Mouse (Mus musculus) Patski (cell line): Measurements from ENCODE around the gene Pla2g1b. TPM values are rescaled to one million over a fixed set of nuclear protein-coding genes. Genes with fewer than 3 reads are reported as not detected.

Experiments
- ATAC-seq: fragments of 100-300 bp; one replicate; pipeline ENCODE4 v1.8.0; 2021
- CTCF ChIA-PET: fragments of 350-600 bp; sonication (Branson Sonifier 250); formaldehyde crosslinking; loops from one replicate; lab custom pipeline; 2022; ENCODE audit warnings: inconsistent platforms; lab: Charles Lee
- POLR2A ChIA-PET: fragments of 350-600 bp; sonication (Branson Sonifier 250); formaldehyde crosslinking; loops from one replicate; lab custom pipeline; 2022; ENCODE audit warnings: antibody characterized with exemption, inconsistent platforms; lab: Charles Lee
- DNase-seq: peaks from one replicate; pipeline ENCODE4 v3.0.0-alpha.2; 2011; ENCODE audit warnings: low read depth, low spot score
- H3K27me3 ChIP-seq: fragments of 371-371 bp; one replicate; pipeline ENCODE4 v1.5.1; 2021
- CTCF ChIP-seq: fragments of 100-300 bp; IDR thresholded peaks from one replicate; pipeline ENCODE4 v1.5.1; 2021
- in situ Hi-C: fragments of 300-500 bp; cut with MboI; formaldehyde crosslinking; loops from 3 replicates; pipeline ENCODE4 v1.11.1; 2018; ENCODE audit warnings: low pct_unique_long_range_greater_than_20kb, mixed read lengths
- polyA plus RNA-seq: library from polyadenylated mRNA; unstranded; gene quantifications from one replicate; pipeline ENCODE4 v1.2.3, GENCODE M21; 2021

Pla2g1b gene
- polyA plus RNA-seq, result not detected

- in situ Hi-C loops, result no loop called here
- ATAC-seq, result no peak
- POLR2A ChIA-PET, result interaction anchor here (0.6 kb wide), 1 partner anchor 13 kb away, joined by 3 read pairs; no protein-coding TSS in a partner anchor
- peak; percentile 62 for TF ChIP-seq CTCF
- DNase-seq, result no peak
- CTCF ChIA-PET, result no interaction called here
- H3K27me3 ChIP-seq, result no peaks in the 10 kb centered on the region
Observed at GRCm38 (mm10) chr5:115465642-115466420, at the start of gene Pla2g1b. TSS of gene Pla2g1b (plus strand) at chr5:115466262.

DNA sequence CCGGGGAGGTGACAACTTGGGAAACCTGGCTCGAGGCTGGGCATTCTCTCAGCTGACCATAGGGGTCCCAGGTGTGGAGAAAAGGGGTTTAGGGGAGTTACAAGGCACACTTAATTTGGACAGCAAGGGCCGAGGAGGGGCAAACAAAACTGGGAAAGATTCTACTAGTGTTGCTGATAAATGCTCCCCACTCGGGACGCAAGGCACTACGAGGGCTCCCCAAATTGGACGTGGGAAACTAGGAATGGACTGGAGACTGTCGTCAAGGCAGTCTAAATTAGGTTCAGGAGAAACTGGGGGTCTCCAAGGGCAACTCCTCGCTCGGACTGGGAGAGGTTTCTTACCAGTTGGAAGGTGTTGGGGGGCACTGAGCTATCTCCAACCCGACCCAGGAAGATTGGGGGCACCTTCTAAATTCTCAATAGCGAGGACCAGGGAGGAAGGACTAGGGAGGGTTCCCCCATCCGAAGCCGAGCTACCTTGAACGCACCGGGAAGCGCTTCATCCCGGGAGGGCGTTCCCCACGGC is 37.2 kb upstream of the Pla2g1b start:
- in situ Hi-C loops, result no loop called here
- peaks cover 4% of the 10 kb centered on the region for H3K27me3 ChIP-seq
- DNase-seq (no peak), ATAC-seq (peak; percentile 5)
- TF ChIP-seq CTCF, result no peak
- ChIA-PET POLR2A (no interaction called here), CTCF (no interaction called here)

- ATAC-seq (peak; percentile 49), DNase-seq (no peak)
- no peak for TF ChIP-seq CTCF
- in situ Hi-C loops, result no loop called here
- peaks cover 4% of the 10 kb centered on the region for H3K27me3 ChIP-seq
- ChIA-PET POLR2A (no interaction called here), CTCF (no interaction called here)
Observed at GRCm38 (mm10) chr5:115429359-115430186, 36.5 kb upstream of the Pla2g1b start, which contains the start of gene Msi1. TSS of gene Msi1 (plus strand) at chr5:115429599.

- POLR2A ChIA-PET, result no interaction called here
- H3K27me3 ChIP-seq, result peaks cover 4% of the 10 kb centered on the region
- no peak for TF ChIP-seq CTCF
- in situ Hi-C loops, result no loop called here
- ATAC-seq (no peak), DNase-seq (no peak)
- CTCF ChIA-PET, result interaction anchor here (1.3 kb wide), 1 partner anchor 14 kb away, joined by 4 read pairs; no protein-coding TSS in a partner anchor
Observed at GRCm38 (mm10) chr5:115430187-115430960, 35.7 kb upstream of the Pla2g1b start.

GRCm38 (mm10) chr5:115431061-115431897 is 34.8 kb upstream of the Pla2g1b start:
- ChIA-PET CTCF (interaction anchor here (0.9 to 1.8 kb wide), 4 partner anchors 9 to 71 kb away, joined by 3 to 6 read pairs (median 4); no protein-coding TSS in a partner anchor), POLR2A (interaction anchor here (0.6 kb wide), 2 partner anchors 121 to 229 kb away, joined by 3 to 5 read pairs; no protein-coding TSS in a partner anchor)
- DNase-seq (no peak), ATAC-seq (no peak)
- TF ChIP-seq CTCF, result no peak
- in situ Hi-C loops, result no loop called here
- H3K27me3 ChIP-seq, result peaks cover 4% of the 10 kb centered on the region

DNA sequence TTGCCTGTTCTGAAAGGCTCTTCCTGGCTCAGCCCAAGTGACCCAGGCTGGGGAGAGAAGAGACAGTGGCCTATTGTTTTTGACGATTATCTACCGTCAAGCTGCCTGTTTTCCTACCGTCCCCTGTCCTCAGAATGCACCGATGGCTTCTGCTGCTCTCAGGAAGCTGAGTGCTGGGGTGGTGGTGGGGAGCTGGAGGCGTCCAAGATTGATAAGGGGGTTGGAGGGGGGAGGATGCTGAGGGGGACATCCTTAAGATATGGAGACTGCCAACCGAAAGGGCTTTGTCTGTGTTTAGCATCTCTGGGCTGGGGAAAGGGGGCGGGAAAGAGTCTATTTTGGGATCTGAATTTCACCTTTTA is 34.2 kb upstream of the Pla2g1b start:
- in situ Hi-C loops, result no loop called here
- ATAC-seq (no peak), DNase-seq (no peak)
- CTCF ChIA-PET, result interaction anchor here (0.9 to 1.8 kb wide), 4 partner anchors 9 to 72 kb away, joined by 3 to 6 read pairs (median 4); no protein-coding TSS in a partner anchor
- no peak for TF ChIP-seq CTCF
- H3K27me3 ChIP-seq, result peaks cover 4% of the 10 kb centered on the region
- POLR2A ChIA-PET, result interaction anchor here (0.6 kb wide), 1 partner anchor 228 kb away, joined by 5 read pairs; no protein-coding TSS in a partner anchor

- ATAC-seq (no peak), DNase-seq (no peak)
- ChIA-PET CTCF (interaction anchor here (1.8 kb wide), 1 partner anchor 8 kb away, joined by 6 read pairs; no protein-coding TSS in a partner anchor), POLR2A (no interaction called here)
- peaks cover 4% of the 10 kb centered on the region for H3K27me3 ChIP-seq
- in situ Hi-C loops, result no loop called here
- no peak for TF ChIP-seq CTCF
Observed at GRCm38 (mm10) chr5:115432395-115432794, 33.7 kb upstream of the Pla2g1b start.

GRCm38 (mm10) chr5:115433191-115433590 is 32.9 kb upstream of the Pla2g1b start:
- ATAC-seq (no peak), DNase-seq (no peak)
- ChIA-PET POLR2A (interaction anchor here (0.6 kb wide), 2 partner anchors 72 to 233 kb away, joined by 3 read pairs; no protein-coding TSS in a partner anchor), CTCF (no interaction called here)
- in situ Hi-C loops, result no loop called here
- TF ChIP-seq CTCF, result no peak
- peaks cover 4% of the 10 kb centered on the region for H3K27me3 ChIP-seq

DNA sequence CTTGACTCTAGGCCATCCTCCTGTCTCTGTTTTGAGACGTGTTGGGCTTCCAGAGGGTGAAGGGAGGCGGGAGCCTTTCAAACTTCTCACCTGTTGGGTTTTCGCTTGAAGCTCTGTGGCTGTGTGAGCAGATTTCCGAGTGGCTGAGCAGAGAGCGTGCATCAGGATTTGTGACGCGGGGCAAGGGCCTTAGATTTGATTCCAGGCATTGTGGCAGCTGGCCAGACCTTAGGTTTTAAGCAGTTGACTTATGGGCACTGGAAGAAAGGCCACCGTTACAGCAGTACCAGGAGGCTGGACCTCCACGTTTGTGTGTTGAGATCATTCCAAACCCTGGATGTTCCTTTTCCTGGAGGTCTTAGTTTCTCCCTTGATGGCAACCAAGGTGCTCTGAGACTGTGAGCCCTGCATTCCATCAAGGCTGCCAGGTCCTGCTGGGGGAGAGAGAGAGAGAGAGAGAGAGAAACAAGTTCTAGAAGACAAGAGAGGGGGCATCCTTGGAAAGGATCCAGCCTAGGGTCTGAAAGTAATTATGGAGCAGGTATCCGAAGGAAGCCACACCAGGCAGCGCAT is 31.7 kb upstream of the Pla2g1b start:
- DNase-seq (no peak), ATAC-seq (no peak)
- in situ Hi-C loops, result no loop called here
- no peaks in the 10 kb centered on the region for H3K27me3 ChIP-seq
- ChIA-PET CTCF (no interaction called here), POLR2A (no interaction called here)
- no peak for TF ChIP-seq CTCF
